Mouse (Mus musculus): Measurements from ENCODE around the gene Fam104a. TPM values are rescaled to one million over a fixed set of nuclear protein-coding genes. Genes with fewer than 3 reads are reported as not detected.
A peak's percentile ranks its signal among the peaks of the same experiment; 100 is the strongest.

Gene Fam104a
- polyA plus RNA-seq (2015; fragmentation: Nextera tagmentation; extraction: Ambion mirVana) = 39.8 and 40.3 TPM in 2 replicates

- Histone ChIP-seq H3K27me3 (ENCODE audit: control insufficient read depth, insufficient read depth, low read depth, low read length) (no peaks in the 10 kb centered on the region), H3K4me3 (ENCODE audit: low read length) (peak within 1 kb of the TSS; percentile 78), H3K27ac (ENCODE audit: low read length) (peak within 1 kb of the TSS; percentile 97), H3K4me2 (ENCODE audit: low read depth, low read length) (peak within 1 kb of the TSS; percentile 74), H3K9me3 (ENCODE audit: control insufficient read depth, low read length) (no peaks in the 10 kb centered on the region), H3K9ac (ENCODE audit: low read length) (peak within 1 kb of the TSS; percentile 92), H3K4me1 (replicated peaks; ENCODE audit: control insufficient read depth, insufficient read depth, low read length) (peaks cover 22% of the 10 kb centered on the region), H3K36me3 (ENCODE audit: control insufficient read depth, insufficient read depth, low read length) (peaks cover 14% of the 10 kb centered on the region)
- WGBS = under 1% methylated on average over 60 of the region's 73 CpGs
- ATAC-seq (ENCODE audit: low read depth) = peak; percentile 97
Measured at GRCm38 (mm10) chr11:113683957-113684706, at the start of gene Fam104a, which contains the start of gene D11Wsu47e. Fam104a (minus strand) TSS chr11:113684155. D11Wsu47e (plus strand) TSS chr11:113684412.

DNA sequence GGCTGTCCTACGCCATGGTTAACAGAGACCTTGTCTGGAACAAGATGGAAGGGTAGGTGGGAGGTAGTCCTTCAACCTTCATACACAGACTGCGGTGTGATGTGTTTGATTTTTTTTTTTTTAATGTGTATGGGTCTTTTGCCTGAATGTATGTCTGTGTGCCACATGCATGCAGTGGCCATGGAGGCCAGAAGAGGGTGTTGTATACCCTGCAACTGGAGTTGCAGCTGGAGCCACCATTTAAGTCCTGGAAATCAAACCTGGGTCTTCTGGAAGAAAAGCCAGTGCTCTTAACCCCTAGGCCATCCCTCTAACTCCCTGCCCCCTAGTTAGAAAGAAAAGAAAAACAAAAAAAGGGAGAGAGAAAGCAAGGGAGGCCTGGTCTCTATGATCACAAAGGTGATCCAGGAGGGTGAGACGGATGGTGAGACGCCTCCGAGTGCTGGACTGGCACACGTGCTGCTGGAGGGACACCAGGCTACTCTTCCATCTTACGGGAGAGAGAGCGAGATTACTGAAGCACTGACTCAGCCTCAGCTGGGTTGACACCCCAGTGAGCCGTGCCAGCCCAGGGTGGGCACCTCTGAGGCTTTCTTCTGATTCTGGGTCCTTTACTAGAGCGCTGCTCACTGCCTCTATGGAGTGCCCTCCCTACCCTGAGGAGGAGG, 48.1 kb upstream of the Fam104a start:
- 88% methylated on average over 10 of the region's 10 CpGs for WGBS

GRCm38 (mm10) chr11:113730879-113731278, 46.9 kb upstream of the Fam104a start:
- Histone ChIP-seq H3K27me3 (ENCODE audit: control insufficient read depth, insufficient read depth, low read depth, low read length) (no peaks in the 10 kb centered on the region), H3K9me3 (ENCODE audit: control insufficient read depth, low read length) (no peaks in the 10 kb centered on the region), H3K4me1 (replicated peaks; ENCODE audit: control insufficient read depth, insufficient read depth, low read length) (peaks cover 83% of the 10 kb centered on the region), H3K36me3 (ENCODE audit: control insufficient read depth, insufficient read depth, low read length) (peaks cover 31% of the 10 kb centered on the region), H3K9ac (ENCODE audit: low read length) (no peak overlapping the region), H3K4me3 (ENCODE audit: low read length) (no peak overlapping the region), H3K4me2 (ENCODE audit: low read depth, low read length) (no peak overlapping the region), H3K27ac (ENCODE audit: low read length) (no peak overlapping the region)
- 30% methylated on average over 3 of the region's 3 CpGs for WGBS
- ATAC-seq (ENCODE audit: low read depth) = no peak

More for the DNA sequence above, 48.1 kb upstream of the Fam104a start:
- no peaks in the 10 kb centered on the region for H3K9me3 ChIP-seq (ENCODE audit: control insufficient read depth, low read length)
- H3K27me3 ChIP-seq (ENCODE audit: control insufficient read depth, insufficient read depth, low read depth, low read length) = no peaks in the 10 kb centered on the region
- no peak overlapping the region for H3K4me2 ChIP-seq (ENCODE audit: low read depth, low read length)
- H3K4me3 ChIP-seq (ENCODE audit: low read length) = no peak overlapping the region
- ATAC-seq (ENCODE audit: low read depth) = no peak
- H3K27ac ChIP-seq (ENCODE audit: low read length) = no peak overlapping the region
- H3K4me1 ChIP-seq (replicated peaks; ENCODE audit: control insufficient read depth, insufficient read depth, low read length) = peaks cover 87% of the 10 kb centered on the region
- H3K36me3 ChIP-seq (ENCODE audit: control insufficient read depth, insufficient read depth, low read length) = peaks cover 22% of the 10 kb centered on the region
- H3K9ac ChIP-seq (ENCODE audit: low read length) = no peak overlapping the region

DNA sequence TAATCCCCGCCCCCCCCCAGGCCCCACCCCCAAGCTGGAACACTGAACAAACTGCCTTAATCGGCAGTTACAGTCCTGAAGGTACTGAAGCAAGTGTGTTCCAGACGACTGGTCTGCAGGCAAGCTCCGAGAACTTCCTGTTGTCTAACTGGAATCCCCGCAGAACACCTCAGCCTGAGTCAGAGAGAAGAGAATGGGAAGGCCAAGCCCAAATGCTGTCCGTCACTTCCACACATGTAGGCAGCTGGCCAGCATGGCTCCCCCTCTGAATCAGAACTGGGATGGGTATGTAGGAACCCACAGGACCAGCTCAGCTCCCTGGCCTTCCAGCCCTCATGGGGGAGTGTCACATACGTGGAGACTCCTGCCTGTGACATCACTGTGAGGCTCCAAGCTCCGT, 46.0 kb upstream of the Fam104a start:
- H3K27me3 ChIP-seq (ENCODE audit: control insufficient read depth, insufficient read depth, low read depth, low read length) = no peaks in the 10 kb centered on the region
- ATAC-seq (ENCODE audit: low read depth) = no peak
- peaks cover 31% of the 10 kb centered on the region for H3K36me3 ChIP-seq (ENCODE audit: control insufficient read depth, insufficient read depth, low read length)
- no peak overlapping the region for H3K4me2 ChIP-seq (ENCODE audit: low read depth, low read length)
- peaks cover 73% of the 10 kb centered on the region for H3K4me1 ChIP-seq (replicated peaks; ENCODE audit: control insufficient read depth, insufficient read depth, low read length)
- no peak overlapping the region for H3K4me3 ChIP-seq (ENCODE audit: low read length)
- no peaks in the 10 kb centered on the region for H3K9me3 ChIP-seq (ENCODE audit: control insufficient read depth, low read length)
- H3K9ac ChIP-seq (ENCODE audit: low read length) = no peak overlapping the region
- WGBS = 47% methylated on average over 8 of the region's 8 CpGs
- H3K27ac ChIP-seq (ENCODE audit: low read length) = no peak overlapping the region

GRCm38 (mm10) chr11:113729239-113729638, 45.3 kb upstream of the Fam104a start:
- no peaks in the 10 kb centered on the region for H3K9me3 ChIP-seq (ENCODE audit: control insufficient read depth, low read length)
- no peak for ATAC-seq (ENCODE audit: low read depth)
- peaks cover 67% of the 10 kb centered on the region for H3K4me1 ChIP-seq (replicated peaks; ENCODE audit: control insufficient read depth, insufficient read depth, low read length)
- H3K27ac ChIP-seq (ENCODE audit: low read length) = no peak overlapping the region
- no peak overlapping the region for H3K4me3 ChIP-seq (ENCODE audit: low read length)
- peaks cover 31% of the 10 kb centered on the region for H3K36me3 ChIP-seq (ENCODE audit: control insufficient read depth, insufficient read depth, low read length)
- no peak overlapping the region for H3K9ac ChIP-seq (ENCODE audit: low read length)
- 80% methylated on average over 21 of the region's 21 CpGs for WGBS
- no peak overlapping the region for H3K4me2 ChIP-seq (ENCODE audit: low read depth, low read length)
- H3K27me3 ChIP-seq (ENCODE audit: control insufficient read depth, insufficient read depth, low read depth, low read length) = no peaks in the 10 kb centered on the region

DNA sequence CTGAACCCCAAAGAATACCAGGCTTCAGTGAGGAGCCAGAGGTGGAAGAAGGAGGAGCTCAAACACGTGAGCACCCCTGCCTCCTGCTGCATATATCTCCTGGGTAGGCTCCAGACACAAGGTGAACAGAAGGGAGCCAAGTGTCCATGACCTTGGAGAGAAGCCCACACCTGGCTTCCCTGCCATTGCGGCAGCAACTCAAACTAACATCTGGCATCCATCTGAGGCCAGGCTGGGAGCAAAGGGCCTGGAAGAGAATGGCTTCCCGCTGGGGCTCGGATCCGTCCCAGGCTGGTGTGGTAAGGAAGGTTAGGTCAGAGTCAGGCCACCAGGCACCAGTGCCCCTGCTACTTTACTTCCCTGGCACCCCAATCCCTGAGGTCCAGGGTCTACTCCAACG, 44.0 kb upstream of the Fam104a start:
- no peak overlapping the region for H3K4me2 ChIP-seq (ENCODE audit: low read depth, low read length)
- WGBS = 58% methylated on average over 6 of the region's 6 CpGs
- H3K27ac ChIP-seq (ENCODE audit: low read length) = 0 out of 2 replicates have a peak overlapping the region, but pooled peaks have one; percentile 32
- H3K4me1 ChIP-seq (replicated peaks; ENCODE audit: control insufficient read depth, insufficient read depth, low read length) = peaks cover 54% of the 10 kb centered on the region
- H3K36me3 ChIP-seq (ENCODE audit: control insufficient read depth, insufficient read depth, low read length) = peaks cover 31% of the 10 kb centered on the region
- H3K4me3 ChIP-seq (ENCODE audit: low read length) = no peak overlapping the region
- no peaks in the 10 kb centered on the region for H3K9me3 ChIP-seq (ENCODE audit: control insufficient read depth, low read length)
- no peak overlapping the region for H3K9ac ChIP-seq (ENCODE audit: low read length)
- no peak for ATAC-seq (ENCODE audit: low read depth)
- no peaks in the 10 kb centered on the region for H3K27me3 ChIP-seq (ENCODE audit: control insufficient read depth, insufficient read depth, low read depth, low read length)

- Histone ChIP-seq H3K9ac (ENCODE audit: low read length) (no peak overlapping the region), H3K27me3 (ENCODE audit: control insufficient read depth, insufficient read depth, low read depth, low read length) (no peaks in the 10 kb centered on the region), H3K9me3 (ENCODE audit: control insufficient read depth, low read length) (no peaks in the 10 kb centered on the region), H3K4me2 (ENCODE audit: low read depth, low read length) (no peak overlapping the region), H3K4me1 (replicated peaks; ENCODE audit: control insufficient read depth, insufficient read depth, low read length) (peaks cover 51% of the 10 kb centered on the region), H3K4me3 (ENCODE audit: low read length) (no peak overlapping the region), H3K27ac (ENCODE audit: low read length) (peak overlapping the region; percentile 32; the same call in 1 of the 2 replicates), H3K36me3 (ENCODE audit: control insufficient read depth, insufficient read depth, low read length) (peaks cover 31% of the 10 kb centered on the region)
- ATAC-seq (ENCODE audit: low read depth) = no peak
- WGBS = 56% methylated on average over 14 of the region's 14 CpGs
Measured at GRCm38 (mm10) chr11:113726994-113727888, 43.3 kb upstream of the Fam104a start.

DNA sequence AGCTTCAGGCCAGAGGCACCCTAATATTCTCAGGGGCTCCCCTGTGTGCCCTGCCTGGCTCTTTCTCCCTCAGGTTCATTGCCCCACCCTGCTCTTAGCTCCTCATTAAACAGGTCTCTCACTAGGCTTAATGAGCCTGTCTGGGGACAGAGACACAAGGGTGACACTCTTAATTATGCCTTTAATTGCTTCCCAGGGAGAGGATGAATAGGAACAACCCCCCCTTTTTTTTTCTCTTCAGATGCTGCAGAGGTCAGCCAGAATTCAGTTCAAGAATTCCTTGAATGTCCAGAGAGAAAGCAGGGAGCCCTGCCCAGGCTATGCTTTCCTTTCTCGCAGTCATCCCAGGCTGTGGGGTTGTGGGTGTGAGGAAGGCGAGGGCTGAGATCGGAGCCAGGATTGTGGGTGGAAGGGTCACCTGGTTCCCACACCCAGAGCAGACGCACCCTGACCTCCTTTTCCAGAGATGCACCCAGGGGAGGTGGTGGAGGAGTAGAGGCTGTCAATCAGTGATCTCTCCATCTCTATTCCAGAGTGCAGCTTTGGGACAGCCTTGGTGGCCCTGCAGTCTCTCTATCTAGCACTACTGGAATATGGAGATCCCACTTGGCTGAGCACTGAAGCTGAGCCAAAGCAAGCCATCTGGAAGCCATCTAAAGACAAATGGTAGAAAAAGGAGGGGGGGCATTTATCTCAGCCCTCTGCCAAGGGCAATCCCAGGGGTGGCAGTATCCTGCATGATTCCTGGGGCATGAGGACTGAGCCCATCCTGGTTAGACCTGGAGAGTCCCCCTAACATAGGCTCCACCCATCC, 41.5 kb upstream of the Fam104a start:
- no peaks in the 10 kb centered on the region for H3K9me3 ChIP-seq (ENCODE audit: control insufficient read depth, low read length)
- 79% methylated on average over 4 of the region's 4 CpGs for WGBS
- H3K36me3 ChIP-seq (ENCODE audit: control insufficient read depth, insufficient read depth, low read length) = peaks cover 31% of the 10 kb centered on the region
- H3K4me2 ChIP-seq (ENCODE audit: low read depth, low read length) = no peak overlapping the region
- H3K9ac ChIP-seq (ENCODE audit: low read length) = no peak overlapping the region
- ATAC-seq (ENCODE audit: low read depth) = peak; percentile 21; the same call in 1 of the 2 replicates
- H3K4me3 ChIP-seq (ENCODE audit: low read length) = no peak overlapping the region
- no peaks in the 10 kb centered on the region for H3K27me3 ChIP-seq (ENCODE audit: control insufficient read depth, insufficient read depth, low read depth, low read length)
- peak overlapping the region; percentile 45; the same call in 1 of the 2 replicates for H3K27ac ChIP-seq (ENCODE audit: low read length)
- peaks cover 34% of the 10 kb centered on the region for H3K4me1 ChIP-seq (replicated peaks; ENCODE audit: control insufficient read depth, insufficient read depth, low read length)

All from lung, embryonic 16.5 days (tissue).